Mouse (Mus musculus): ENCODE data around the gene Mtmr6. TPM values are rescaled to one million over a fixed set of nuclear protein-coding genes. Genes with fewer than 3 reads are reported as not detected.

Gene Mtmr6
- polyA plus RNA-seq, 1 experiment = 18.6 TPM

- H3K27ac ChIP-seq (ENCODE audit: control insufficient read depth, insufficient read depth, low read depth, low read length, poor library complexity) = no peak overlapping the region
- TF ChIP-seq POLR2A (IDR thresholded peaks at IDR 0.05; ENCODE audit: borderline replicate concordance, control insufficient read depth, low read depth, low read length) (no peak), CTCF (IDR thresholded peaks at IDR 0.05; ENCODE audit: control insufficient read depth, insufficient read depth, low read length) (no peak)
- WGBS = 73% methylated on average over 6 of the region's 6 CpGs
- H3K4me3 ChIP-seq (replicated peaks; ENCODE audit: control insufficient read depth, low read depth, low read length) = no peak overlapping the region
- no peaks in the 10 kb centered on the region for H3K4me1 ChIP-seq (ENCODE audit: control insufficient read depth, insufficient read depth, low read length)
These were observed 80.4 kb downstream of the Mtmr6 start for GRCm38 (mm10) chr14:60345326-60345876.

Other genes with a start within 250 kb of the Mtmr6 start
- gene Atp8a2, start 68.0 kb upstream of the Mtmr6 start, polyA plus RNA-seq (2011; ENCODE audit: insufficient read depth, insufficient read length, low replicate concordance, missing spikeins) = 0.11 and 0.20 TPM in 2 replicates
- gene Nupl1, start 13.8 kb upstream of the Mtmr6 start, polyA plus RNA-seq (2011; ENCODE audit: insufficient read depth, insufficient read length, low replicate concordance, missing spikeins) = 0.45 TPM in 1 of 2 replicates, not detected in the other
- 13.9 and 15.1 TPM in 2 replicates for gene Gm49336, start 13.7 kb upstream of the Mtmr6 start, polyA plus RNA-seq (2011; ENCODE audit: insufficient read depth, insufficient read length, low replicate concordance, missing spikeins)
- gene Amer2, start 108.0 kb downstream of the Mtmr6 start, polyA plus RNA-seq (2011; ENCODE audit: insufficient read depth, insufficient read length, low replicate concordance, missing spikeins) = 0.70 and 2.5 TPM in 2 replicates